Mouse (Mus musculus): Measurements from ENCODE around the gene C77080.

- TF ChIP-seq CTCF (IDR thresholded peaks at IDR 0.05; ENCODE audit: control insufficient read depth, insufficient read depth, low read length) = no peak; the same call in 1 of the 2 replicates
- no peak for TF ChIP-seq POLR2A (IDR thresholded peaks at IDR 0.05; ENCODE audit: borderline replicate concordance, control insufficient read depth, low read depth, low read length)
Measured at GRCm38 (mm10) chr4:129172529-129172928, 88.7 kb downstream of the C77080 start.
